Mouse (Mus musculus): ENCODE data around the gene Olfr904. TPM values are rescaled to one million over a fixed set of nuclear protein-coding genes. Genes with fewer than 3 reads are reported as not detected.

The Olfr904 gene
- polyA plus RNA-seq (2017; shearing (Covaris generic)), result not detected

GRCm38 (mm10) chr9:38462844-38463243 is at the start of gene Olfr904:
Gene Olfr904 (plus strand): TSS chr9:38463144.

GRCm38 (mm10) chr9:38429155-38429554 is 33.8 kb upstream of the Olfr904 start, which contains the start of gene Olfr901:
Gene Olfr901 (plus strand): TSS chr9:38429455.

DNA sequence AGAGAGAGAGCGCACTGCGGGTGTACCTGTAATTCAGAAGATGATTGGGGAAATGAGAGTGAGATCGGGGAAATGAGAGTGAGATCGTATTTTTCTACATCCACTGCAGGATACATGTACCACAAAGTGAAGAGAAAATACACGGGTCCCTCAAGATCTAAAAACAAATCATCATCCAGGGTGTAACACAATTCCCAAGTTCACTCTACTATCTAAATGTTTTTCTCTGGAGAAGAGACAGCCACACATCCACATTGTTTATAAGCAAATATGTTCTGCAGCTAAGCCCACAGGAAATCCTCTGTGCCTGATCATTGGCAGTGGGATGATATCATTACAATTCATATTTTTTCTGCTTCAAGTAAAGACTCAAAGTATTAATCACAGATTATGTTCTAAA is 15.6 kb upstream of the Olfr904 start, which contains the start of gene Olfr902:
Olfr902 (plus strand) TSS at position 301 of the 400 bp plus-strand sequence.

GRCm38 (mm10) chr9:38470807-38471206 is 7.9 kb downstream of the Olfr904 start, which contains the start of gene Olfr905:
Gene Olfr905 (plus strand): TSS chr9:38471107.

DNA sequence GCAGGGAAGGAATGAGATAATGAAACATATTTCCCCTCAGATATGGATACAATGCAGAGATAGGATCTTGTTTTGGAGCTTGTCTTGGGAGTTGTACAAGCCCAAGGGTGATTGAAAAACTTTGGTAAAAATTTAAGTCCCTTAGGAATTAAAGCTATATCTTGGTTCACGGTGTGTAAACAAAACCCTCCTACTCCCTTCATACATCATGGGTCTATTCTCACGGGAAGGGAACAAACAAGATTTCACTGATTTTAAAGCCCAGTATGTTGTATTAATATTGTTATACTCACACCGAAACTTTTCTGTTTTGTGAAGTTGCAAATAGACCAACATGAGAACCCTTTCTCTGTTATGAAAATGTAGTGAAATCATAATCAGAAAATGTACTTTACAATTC is 23.8 kb downstream of the Olfr904 start, which contains the start of gene Olfr906:
Olfr906 (plus strand) TSS at position 301 of the 400 bp plus-strand sequence.

DNA sequence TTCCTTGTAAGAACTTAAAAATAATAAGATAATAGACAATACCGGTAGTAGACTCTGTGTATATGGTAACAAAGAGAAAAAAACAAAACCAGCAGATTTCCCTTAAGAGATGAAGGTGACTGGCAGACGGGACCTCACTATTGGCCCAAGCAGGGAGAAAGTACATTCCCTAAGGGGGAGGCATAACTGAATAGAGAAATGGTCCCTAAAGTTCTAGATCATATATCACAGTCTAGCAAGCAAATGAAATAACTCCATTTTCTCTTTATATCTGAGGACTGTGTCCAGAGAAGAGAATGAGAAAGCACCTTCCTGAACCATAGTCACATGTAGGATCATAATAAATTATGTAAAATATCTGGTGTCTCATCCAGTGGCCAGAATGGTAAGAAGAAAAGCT is 32.6 kb downstream of the Olfr904 start, which contains the start of gene Olfr907:
Olfr907 (plus strand) TSS at position 301 of the 400 bp plus-strand sequence.

Other genes with a start within 250 kb of the Olfr904 start
- gene Olfr894, start 245.1 kb upstream of the Olfr904 start, polyA plus RNA-seq (2017; shearing (Covaris generic)), result not detected
- not detected for gene Olfr143, start 210.4 kb upstream of the Olfr904 start, polyA plus RNA-seq (2017; shearing (Covaris generic))
- not detected for gene Olfr895, start 195.3 kb upstream of the Olfr904 start, polyA plus RNA-seq (2017; shearing (Covaris generic))
- gene Olfr896-ps1, start 172.0 kb upstream of the Olfr904 start, polyA plus RNA-seq (2017; shearing (Covaris generic)), result not detected
- gene Olfr25, start 134.1 kb upstream of the Olfr904 start, polyA plus RNA-seq (2017; shearing (Covaris generic)), result under 1 TPM in 1 of 2 experiments, not detected in 1; 0.10 TPM
- gene Olfr898, start 114.7 kb upstream of the Olfr904 start, polyA plus RNA-seq (2017; shearing (Covaris generic)), result under 1 TPM in 1 of 2 experiments, not detected in 1; 0.42 TPM
- under 1 TPM; 0.06 to 0.07 TPM for gene Olfr250, start 96.2 kb upstream of the Olfr904 start, polyA plus RNA-seq (2017; shearing (Covaris generic))
- gene Olfr251, start 86.1 kb upstream of the Olfr904 start, polyA plus RNA-seq (2017; shearing (Covaris generic)), result under 1 TPM in 1 of 2 experiments, not detected in 1; 0.04 TPM
- 1 to 10 TPM in 1 of 2 experiments, under 1 TPM in 1; 0.22 to 2.0 TPM for gene Olfr147, start 61.4 kb upstream of the Olfr904 start, polyA plus RNA-seq (2017; shearing (Covaris generic))
- under 1 TPM in 1 of 2 experiments, not detected in 1; 0.45 TPM for gene Olfr901, start 33.7 kb upstream of the Olfr904 start, polyA plus RNA-seq (2017; shearing (Covaris generic))
- gene Olfr902, start 15.5 kb upstream of the Olfr904 start, polyA plus RNA-seq (2017; shearing (Covaris generic)), result not detected
- gene Olfr905, start 8.0 kb downstream of the Olfr904 start, polyA plus RNA-seq (2017; shearing (Covaris generic)), result under 1 TPM; 0.29 to 0.84 TPM
- not detected for gene Olfr906, start 23.9 kb downstream of the Olfr904 start, polyA plus RNA-seq (2017; shearing (Covaris generic))
- gene Olfr907, start 32.7 kb downstream of the Olfr904 start, polyA plus RNA-seq (2017; shearing (Covaris generic)), result not detected
- 1 to 10 TPM in 1 of 2 experiments, under 1 TPM in 1; 0.11 to 3.0 TPM for gene Olfr911-ps1, start 58.4 kb downstream of the Olfr904 start, polyA plus RNA-seq (2017; shearing (Covaris generic))
- not detected for gene Olfr910, start 74.7 kb downstream of the Olfr904 start, polyA plus RNA-seq (2017; shearing (Covaris generic))
- gene Olfr912, start 117.0 kb downstream of the Olfr904 start, polyA plus RNA-seq (2017; shearing (Covaris generic)), result under 1 TPM; 0.11 to 0.61 TPM
- gene Olfr913, start 129.6 kb downstream of the Olfr904 start, polyA plus RNA-seq (2017; shearing (Covaris generic)), result not detected
- under 1 TPM in 1 of 2 experiments, not detected in 1; 0.11 TPM for gene Olfr914, start 142.0 kb downstream of the Olfr904 start, polyA plus RNA-seq (2017; shearing (Covaris generic))
- gene Olfr916, start 196.7 kb downstream of the Olfr904 start, polyA plus RNA-seq (2017; shearing (Covaris generic)), result under 1 TPM; 0.30 to 0.87 TPM
- not detected for gene Olfr917, start 202.7 kb downstream of the Olfr904 start, polyA plus RNA-seq (2017; shearing (Covaris generic))
- under 1 TPM in 1 of 2 experiments, not detected in 1; 0.04 TPM for gene Olfr918, start 211.5 kb downstream of the Olfr904 start, polyA plus RNA-seq (2017; shearing (Covaris generic))
- gene Olfr919, start 240.5 kb downstream of the Olfr904 start, polyA plus RNA-seq (2017; shearing (Covaris generic)), result not detected